Mouse (Mus musculus): ENCODE data around the gene Fam221a. TPM values are rescaled to one million over a fixed set of nuclear protein-coding genes. Genes with fewer than 3 reads are reported as not detected.
"Not testable (repeated sequence)": the region's sequence is repeated elsewhere in the genome, so short reads cannot be mapped to it uniquely, and the experiment has no call there.

Gene Fam221a
- polyA plus RNA-seq, 1 experiment from 2014 or later: 6.1 TPM

DNA sequence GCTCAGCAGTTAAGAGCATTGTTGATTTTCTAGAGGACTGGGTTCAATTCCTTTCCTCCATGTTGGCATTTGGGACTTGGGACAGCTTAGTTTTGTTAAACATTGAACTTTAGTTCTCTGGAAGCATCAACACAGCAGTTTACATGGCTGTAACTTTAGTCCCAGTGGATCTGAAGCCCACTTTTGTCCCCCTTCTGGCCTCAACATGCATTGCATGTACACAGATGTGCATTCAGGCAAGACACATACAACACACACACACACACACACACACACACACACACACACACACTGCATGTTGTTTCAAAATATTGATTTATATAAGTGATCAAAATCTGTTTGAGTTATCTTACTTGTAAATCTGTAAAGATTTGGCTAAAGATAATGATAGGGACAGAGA, 29.9 kb downstream of the Fam221a start:
- Histone ChIP-seq H3K4me1 (no peaks in the 10 kb centered on the region), H3K36me3 (no peaks in the 10 kb centered on the region), H3K4me2 (replicated peaks) (no peak overlapping the region), H3K4me3 (no peak overlapping the region), H3K27ac (no peak overlapping the region), H3K9ac (no peak overlapping the region), H3K9me3 (replicated peaks) (no peaks in the 10 kb centered on the region), H3K27me3 (no peaks in the 10 kb centered on the region)
- no peak for ATAC-seq (ENCODE audit: low FRiP score)

DNA sequence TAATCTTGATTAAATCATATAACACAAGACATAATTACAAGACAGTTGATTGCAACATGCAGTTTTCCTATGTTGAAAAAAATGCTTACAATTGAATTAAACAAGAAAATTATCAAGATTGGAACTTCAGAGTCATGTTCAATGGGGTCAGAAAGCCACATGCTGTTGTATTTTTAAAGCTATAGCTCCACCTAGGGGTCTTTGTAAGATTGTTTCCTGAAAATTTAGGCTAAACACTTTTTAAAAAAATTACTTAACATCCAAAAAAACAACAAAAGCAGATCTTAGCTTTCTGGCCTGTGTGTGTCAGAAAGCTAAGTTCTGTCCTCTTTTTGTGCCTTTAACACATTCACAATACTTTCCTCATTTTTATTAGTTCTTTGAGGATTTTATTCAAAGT, 30.8 kb downstream of the Fam221a start:
- no peak overlapping the region for H3K27ac ChIP-seq
- H3K27me3 ChIP-seq: no peaks in the 10 kb centered on the region
- ATAC-seq (ENCODE audit: low FRiP score): no peak
- no peaks in the 10 kb centered on the region for H3K4me1 ChIP-seq
- H3K9me3 ChIP-seq (replicated peaks): no peaks in the 10 kb centered on the region
- no peaks in the 10 kb centered on the region for H3K36me3 ChIP-seq
- H3K4me3 ChIP-seq: no peak overlapping the region
- H3K9ac ChIP-seq: no peak overlapping the region
- H3K4me2 ChIP-seq (replicated peaks): no peak overlapping the region

DNA sequence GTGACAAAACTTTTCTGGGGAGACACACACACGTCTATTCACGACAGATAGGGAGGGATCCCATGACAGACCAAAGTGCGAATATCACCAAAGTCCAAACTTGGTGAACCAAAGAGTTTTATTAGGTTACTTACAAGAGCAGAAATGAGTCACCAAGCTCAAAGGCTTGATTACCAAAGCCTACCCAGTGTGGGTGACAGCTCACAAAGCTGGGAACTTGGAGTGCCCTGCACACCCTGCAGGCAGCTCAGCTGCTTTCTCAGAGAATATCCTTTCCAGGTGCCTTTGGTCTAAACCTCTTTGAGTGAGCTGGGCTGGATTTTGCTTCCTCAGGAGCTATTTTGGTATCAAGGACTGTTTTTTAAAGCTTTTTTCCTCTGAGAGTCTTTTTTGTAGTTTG, 43.3 kb downstream of the Fam221a start:
- Histone ChIP-seq H3K9ac (no peak overlapping the region), H3K27ac (no peak overlapping the region), H3K36me3 (no peaks in the 10 kb centered on the region), H3K27me3 (no peaks in the 10 kb centered on the region), H3K9me3 (replicated peaks) (no peaks in the 10 kb centered on the region), H3K4me2 (replicated peaks) (no peak overlapping the region), H3K4me1 (no peaks in the 10 kb centered on the region), H3K4me3 (no peak overlapping the region)
- 86% methylated on average over 3 of the region's 3 CpGs for WGBS
- ATAC-seq (ENCODE audit: low FRiP score): no peak

DNA sequence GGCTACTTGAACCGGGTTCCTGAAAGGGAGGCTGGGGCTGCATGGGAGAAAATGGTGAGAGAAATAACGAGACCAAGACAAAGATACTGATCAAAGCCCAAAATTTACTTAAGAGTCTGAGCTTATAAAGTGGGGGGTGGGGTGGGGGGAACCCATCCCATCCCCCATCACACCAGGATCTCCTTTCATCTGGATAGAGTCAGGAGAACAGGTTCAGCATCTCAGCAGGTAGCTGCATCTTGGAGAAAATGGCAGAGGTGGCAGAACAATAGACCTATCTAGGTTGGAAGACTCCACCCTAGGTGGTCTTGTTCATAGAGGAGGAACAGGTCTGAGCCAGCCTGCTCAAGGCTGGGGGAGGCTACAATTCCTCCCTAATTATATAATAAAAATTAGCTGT, 45.4 kb downstream of the Fam221a start:
- H3K27me3 ChIP-seq; H3K4me1 ChIP-seq; H3K27ac ChIP-seq; H3K9me3 ChIP-seq (replicated peaks); ATAC-seq (ENCODE audit: low FRiP score); H3K36me3 ChIP-seq; H3K4me3 ChIP-seq; H3K4me2 ChIP-seq (replicated peaks); H3K9ac ChIP-seq: not testable (repeated sequence)
- 68% methylated on average over 2 of the region's 2 CpGs for WGBS

DNA sequence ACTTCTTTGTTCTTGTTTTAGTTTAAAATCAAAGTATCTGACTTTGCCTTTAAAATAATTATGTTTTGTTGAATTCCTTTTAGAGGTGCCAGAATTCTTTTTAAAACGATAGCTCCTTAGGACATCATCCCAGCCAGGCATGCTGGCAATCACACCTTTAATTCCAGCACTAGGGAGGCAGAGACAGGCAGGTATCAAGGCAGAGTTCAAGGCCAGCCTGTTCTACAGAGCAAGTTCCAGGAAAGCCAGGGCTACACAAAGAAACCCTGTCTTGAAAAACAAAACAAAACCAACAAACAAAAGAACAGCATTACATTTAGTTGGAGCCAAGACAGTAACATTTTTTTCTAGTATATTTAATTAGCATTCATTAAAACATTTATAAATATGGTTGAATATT, 48.4 kb downstream of the Fam221a start:
- H3K9me3 ChIP-seq (replicated peaks): no peaks in the 10 kb centered on the region
- WGBS: 78% methylated on average over 1 of the region's 1 CpGs

DNA sequence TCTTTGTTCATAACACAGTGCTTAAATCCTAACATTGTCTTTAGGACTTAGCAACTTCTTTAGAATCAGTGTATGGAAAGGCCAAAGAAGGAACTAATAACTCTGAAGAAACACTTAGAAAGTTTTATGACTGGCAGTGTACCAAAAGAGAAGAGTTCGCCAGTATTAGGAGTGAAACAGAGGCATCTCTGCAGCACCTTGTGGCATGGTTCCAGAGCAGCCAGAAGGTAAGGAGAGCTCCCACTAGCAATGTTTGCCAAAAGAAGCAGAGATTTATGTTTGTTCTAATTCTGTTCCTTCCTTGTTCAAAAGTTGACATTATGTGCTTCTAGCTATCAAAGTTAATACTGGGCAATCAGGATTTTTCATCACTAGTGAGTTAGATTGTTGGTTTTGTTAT, 69.8 kb downstream of the Fam221a start:
- H3K27me3 ChIP-seq: no peaks in the 10 kb centered on the region
- ATAC-seq (ENCODE audit: low FRiP score): no peak
- H3K9ac ChIP-seq: no peak overlapping the region
- H3K36me3 ChIP-seq: no peaks in the 10 kb centered on the region
- 89% methylated on average over 1 of the region's 1 CpGs for WGBS
- H3K4me2 ChIP-seq (replicated peaks): no peak overlapping the region
- H3K27ac ChIP-seq: no peak overlapping the region
- no peaks in the 10 kb centered on the region for H3K4me1 ChIP-seq
- H3K4me3 ChIP-seq: no peak overlapping the region
- no peaks in the 10 kb centered on the region for H3K9me3 ChIP-seq (replicated peaks)

More for the DNA sequence above, 48.4 kb downstream of the Fam221a start:
- ATAC-seq (ENCODE audit: low FRiP score): no peak
- H3K4me1 ChIP-seq: no peaks in the 10 kb centered on the region
- H3K4me2 ChIP-seq (replicated peaks): no peak overlapping the region
- no peaks in the 10 kb centered on the region for H3K36me3 ChIP-seq
- no peak overlapping the region for H3K9ac ChIP-seq
- H3K27me3 ChIP-seq: no peaks in the 10 kb centered on the region
- no peak overlapping the region for H3K27ac ChIP-seq
- no peak overlapping the region for H3K4me3 ChIP-seq

Other genes with a start within 250 kb of the Fam221a start
- gene Igf2bp3, start 152.8 kb upstream of the Fam221a start, polyA plus RNA-seq (2016; fragmentation: Nextera tagmentation; extraction: Ambion mirVana): 95.3 and 100 TPM in 2 replicates
- gene Tra2a, start 103.7 kb upstream of the Fam221a start, polyA plus RNA-seq (2016; fragmentation: Nextera tagmentation; extraction: Ambion mirVana): 142 and 148 TPM in 2 replicates
- 7.0 and 8.6 TPM in 2 replicates for gene Ccdc126, start 48.5 kb upstream of the Fam221a start, polyA plus RNA-seq (2016; fragmentation: Nextera tagmentation; extraction: Ambion mirVana)
- gene Stk31, start 27.9 kb downstream of the Fam221a start, polyA plus RNA-seq (2016; fragmentation: Nextera tagmentation; extraction: Ambion mirVana): 0.15 and 0.16 TPM in 2 replicates